Mouse (Mus musculus): ENCODE measurements at regions not wholly inside any gene's neighbourhood (a gene's known extent, or its start where the extent isn't known, plus 50 kb on each side); places are given as distances from the start of the nearest gene placed in this dataset.

- DNase-seq (ENCODE audit: extremely low read depth, low read depth): no peak
Measured at GRCm38 (mm10) chr19:14679776-14680175, 81.9 kb upstream of the Tle4 start.

DNA sequence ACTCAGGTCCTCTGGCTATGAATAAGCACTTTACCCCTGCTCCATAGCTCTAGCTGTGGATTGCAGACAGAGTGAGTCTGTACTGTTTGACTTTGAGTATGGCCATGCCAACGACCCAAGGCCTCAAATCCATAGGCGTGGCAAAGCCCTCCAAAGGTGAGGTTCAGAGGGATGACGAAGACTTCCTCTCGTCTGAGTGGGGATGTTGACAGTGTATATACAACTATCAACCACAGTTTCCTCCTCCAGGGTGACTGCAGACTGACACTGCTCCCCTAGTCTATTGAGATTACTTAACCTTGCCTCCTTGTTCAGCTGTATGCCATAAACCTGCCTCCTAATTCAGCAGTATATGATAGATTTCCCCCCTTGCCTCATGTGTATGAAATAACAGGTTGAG is 80.7 kb upstream of the Tle4 start:
- DNase-seq (ENCODE audit: extremely low read depth, low read depth): no peak

GRCm38 (mm10) chr19:14676929-14677328 is 79.1 kb upstream of the Tle4 start:
- DNase-seq (ENCODE audit: extremely low read depth, low read depth): no peak

DNA sequence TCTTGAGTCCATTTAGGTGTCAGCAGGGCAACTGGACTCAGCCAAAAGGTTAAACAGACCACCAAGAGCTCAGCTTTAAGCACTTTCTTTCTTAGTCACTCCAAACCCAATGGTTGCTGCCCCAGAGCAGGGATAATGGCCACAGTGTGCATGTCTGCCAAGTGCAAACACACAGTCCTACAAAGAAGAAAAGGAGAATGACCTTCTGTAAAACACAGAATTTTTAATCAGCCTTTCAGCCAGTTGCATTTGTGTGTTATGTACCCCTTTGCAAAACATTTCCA is 72.9 kb upstream of the Tle4 start:
- no peak for DNase-seq (ENCODE audit: extremely low read depth, low read depth)

DNA sequence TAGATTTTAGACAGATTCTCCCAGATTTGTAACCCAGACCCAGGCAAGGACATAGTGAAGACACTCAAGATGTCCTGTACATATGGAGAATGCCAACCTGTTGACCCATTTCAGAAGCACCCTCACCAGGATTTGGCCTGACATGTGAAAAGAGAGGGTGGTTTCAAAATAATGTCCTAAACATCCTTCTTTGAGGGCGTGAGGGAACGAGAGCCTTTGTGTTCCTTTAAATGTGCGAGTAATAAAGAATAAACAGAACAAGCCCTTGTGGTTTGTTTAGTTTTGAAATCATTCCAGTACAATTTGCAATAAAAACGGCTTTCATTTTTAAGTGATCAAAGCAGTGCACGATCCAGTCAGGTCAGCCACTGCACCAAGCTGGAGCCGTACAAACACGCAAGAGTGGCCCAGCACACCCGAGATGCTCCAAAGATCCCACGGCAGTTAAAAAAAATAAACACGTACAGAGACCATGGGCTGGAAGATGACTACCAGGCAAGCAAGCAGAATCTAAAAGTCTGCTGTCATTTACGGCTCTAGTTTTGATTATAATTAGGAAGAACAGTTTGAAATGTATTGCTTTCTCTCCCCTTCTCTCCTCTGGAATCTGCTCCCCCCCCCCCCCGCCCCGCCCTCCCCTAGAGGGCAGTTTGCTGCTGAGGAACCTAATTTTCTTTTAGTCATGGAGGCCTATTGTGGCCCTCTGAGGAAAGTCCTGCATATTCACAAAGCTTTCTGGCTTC is 72.4 kb upstream of the Tle4 start:
- no peak for DNase-seq (ENCODE audit: extremely low read depth, low read depth)

GRCm38 (mm10) chr19:14668512-14669181 is 70.8 kb upstream of the Tle4 start:
- no peak for DNase-seq (ENCODE audit: extremely low read depth, low read depth)

DNA sequence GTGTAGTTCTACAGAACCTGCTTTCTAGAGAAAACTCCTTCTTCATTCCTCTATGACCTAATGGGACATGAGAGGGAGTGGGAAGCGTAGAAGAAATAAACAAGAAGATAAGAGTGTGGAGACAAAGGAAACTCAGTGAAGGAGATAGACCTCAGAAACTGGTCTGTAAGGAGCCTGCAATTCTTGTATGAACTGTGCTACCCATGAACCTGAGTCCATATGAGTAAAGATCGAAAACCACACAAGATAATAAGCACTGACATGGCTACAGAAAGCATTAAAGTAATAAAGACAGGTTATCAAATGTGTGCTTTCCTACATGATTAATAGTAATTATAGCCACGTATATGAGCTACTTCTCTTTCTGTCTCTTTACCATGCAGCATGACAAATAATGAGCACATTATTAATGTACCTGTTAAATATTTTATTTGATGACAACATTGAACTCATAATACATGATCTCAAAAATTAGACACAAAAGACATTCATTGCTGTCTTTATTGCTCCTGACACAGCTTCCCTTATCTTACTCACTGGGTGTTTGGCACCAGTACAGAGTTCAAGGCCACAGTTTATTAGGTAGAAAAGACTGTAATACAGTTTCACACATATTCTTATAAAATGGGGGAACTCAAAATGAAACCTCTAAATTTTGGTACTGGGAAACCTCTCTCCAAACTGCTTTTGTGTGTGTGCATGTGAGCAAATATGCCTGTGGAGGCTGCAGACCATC is 67.0 kb upstream of the Tle4 start:
- DNase-seq (ENCODE audit: extremely low read depth, low read depth): no peak

GRCm38 (mm10) chr19:14664096-14664586 is 66.3 kb upstream of the Tle4 start:
- DNase-seq (ENCODE audit: extremely low read depth, low read depth): no peak

DNA sequence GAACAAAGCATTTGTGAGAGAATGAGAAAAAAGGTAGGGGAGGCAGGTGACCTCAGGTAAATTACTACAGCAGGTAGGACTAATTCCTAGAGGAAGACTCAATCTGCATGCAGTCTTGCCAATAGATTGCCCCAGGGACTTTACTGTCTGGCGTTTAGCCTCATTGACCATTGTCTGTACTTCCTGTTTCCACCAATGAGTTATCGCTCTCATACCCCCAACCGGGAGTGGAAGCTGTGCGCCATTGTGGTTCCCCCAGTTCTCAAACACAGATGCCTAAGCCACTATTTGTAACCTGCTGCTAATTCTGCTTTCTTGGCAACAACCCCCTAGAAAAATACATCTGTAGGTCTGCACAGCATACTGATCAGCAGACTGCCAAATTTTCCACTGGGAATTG is 65.5 kb upstream of the Tle4 start:
- DNase-seq (ENCODE audit: extremely low read depth, low read depth): no peak

GRCm38 (mm10) chr19:14659725-14660124 is 61.9 kb upstream of the Tle4 start:
- DNase-seq (ENCODE audit: extremely low read depth, low read depth): no peak

DNA sequence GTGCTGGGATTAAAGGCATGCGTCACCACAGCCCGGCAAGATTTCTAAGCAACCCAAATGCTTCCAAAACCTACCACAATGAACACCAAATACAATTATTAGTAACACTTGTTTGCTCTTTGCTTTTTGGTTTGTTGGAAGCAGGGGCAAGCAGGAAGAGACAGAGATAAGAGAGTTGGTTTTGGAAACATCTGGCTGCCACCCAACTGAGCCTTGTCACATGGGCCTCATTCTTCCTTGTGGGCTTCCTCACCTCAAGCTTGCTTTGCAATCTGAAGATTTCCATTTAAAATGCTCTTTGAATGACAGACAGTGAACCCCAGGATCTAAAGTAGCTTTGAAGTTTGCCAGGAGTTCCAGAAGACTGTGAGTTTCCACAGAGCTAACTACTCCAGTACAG is 60.6 kb upstream of the Tle4 start:
- no peak for DNase-seq (ENCODE audit: extremely low read depth, low read depth)

DNA sequence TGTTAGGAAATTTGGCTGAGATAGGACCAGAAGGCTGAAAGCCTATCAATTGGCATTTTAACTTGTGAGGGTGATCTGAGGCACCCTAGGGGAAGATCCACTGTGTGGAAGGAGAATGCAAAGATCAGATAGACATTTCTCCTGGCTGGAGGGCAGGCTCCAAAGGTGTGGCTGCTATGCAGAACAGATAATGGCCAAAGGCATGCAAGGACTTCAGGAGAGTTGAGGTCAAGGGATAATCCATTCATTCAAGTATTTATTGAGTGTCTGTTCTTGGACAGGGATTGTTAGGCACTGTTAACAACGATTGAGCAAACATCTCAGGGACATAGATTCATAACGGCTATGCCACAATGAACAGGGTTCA is 58.2 kb upstream of the Tle4 start:
- no peak for DNase-seq (ENCODE audit: extremely low read depth, low read depth)

- no peak for DNase-seq (ENCODE audit: extremely low read depth, low read depth)
Measured at GRCm38 (mm10) chr19:14655302-14656021, 57.6 kb upstream of the Tle4 start.
